Mouse (Mus musculus): ENCODE measurements around the gene Rps25. TPM values are rescaled to one million over a fixed set of nuclear protein-coding genes. Genes with fewer than 3 reads are reported as not detected.
"Not testable (repeated sequence)": the region's sequence is repeated elsewhere in the genome, so short reads cannot be mapped to it uniquely, and the experiment has no call there.

The Rps25 gene
- polyA plus RNA-seq, 1 experiment = 16.3 TPM

- H3K27me3 ChIP-seq (ENCODE audit: control insufficient read depth) = no peaks in the 10 kb centered on the region
- H3K36me3 ChIP-seq (ENCODE audit: control insufficient read depth) = peaks cover 60% of the 10 kb centered on the region
- peak overlapping the region; percentile 81 for H3K4me3 ChIP-seq (replicated peaks)
- TF ChIP-seq TAL1 (IDR thresholded peaks at IDR 0.05; ENCODE audit: low read length) (no peak), GATA1 (IDR thresholded peaks at IDR 0.05; ENCODE audit: low read length) (no peak)
- H3K9me3 ChIP-seq (ENCODE audit: control insufficient read depth, low read length) = no peaks in the 10 kb centered on the region
- peaks cover 43% of the 10 kb centered on the region for H3K4me1 ChIP-seq (ENCODE audit: control insufficient read depth)
These were observed 7.7 kb upstream of the Rps25 start for GRCm38 (mm10) chr9:44399114-44399794.

- TF ChIP-seq TAL1 (IDR thresholded peaks at IDR 0.05; ENCODE audit: low read length) (no peak), GATA1 (IDR thresholded peaks at IDR 0.05; ENCODE audit: low read length) (no peak)
- Histone ChIP-seq H3K4me3 (replicated peaks) (no peak overlapping the region), H3K9me3 (ENCODE audit: control insufficient read depth, low read length) (no peaks in the 10 kb centered on the region), H3K27me3 (ENCODE audit: control insufficient read depth) (no peaks in the 10 kb centered on the region), H3K4me1 (ENCODE audit: control insufficient read depth) (peaks cover 43% of the 10 kb centered on the region), H3K36me3 (ENCODE audit: control insufficient read depth) (peaks cover 65% of the 10 kb centered on the region)
These were observed 7.2 kb upstream of the Rps25 start for GRCm38 (mm10) chr9:44399795-44400114.

GRCm38 (mm10) chr9:44401081-44401480 is 5.9 kb upstream of the Rps25 start:
- Histone ChIP-seq H3K4me1 (ENCODE audit: control insufficient read depth) (peaks cover 47% of the 10 kb centered on the region), H3K4me3 (replicated peaks) (no peak overlapping the region)

GRCm38 (mm10) chr9:44405011-44405410 is 1.9 kb upstream of the Rps25 start:
- TF ChIP-seq GATA1 (IDR thresholded peaks at IDR 0.05; ENCODE audit: low read length) (no peak), TAL1 (IDR thresholded peaks at IDR 0.05; ENCODE audit: low read length) (no peak)
- Histone ChIP-seq H3K4me1 (ENCODE audit: control insufficient read depth) (peaks cover 35% of the 10 kb centered on the region), H3K36me3 (ENCODE audit: control insufficient read depth) (peaks cover 73% of the 10 kb centered on the region), H3K4me3 (replicated peaks) (no peak overlapping the region), H3K9me3 (ENCODE audit: control insufficient read depth, low read length) (no peaks in the 10 kb centered on the region), H3K27me3 (ENCODE audit: control insufficient read depth) (no peaks in the 10 kb centered on the region)

More at GRCm38 (mm10) chr9:44401081-44401480, 5.9 kb upstream of the Rps25 start:
- Histone ChIP-seq H3K27me3 (ENCODE audit: control insufficient read depth) (no peaks in the 10 kb centered on the region), H3K36me3 (ENCODE audit: control insufficient read depth) (peaks cover 75% of the 10 kb centered on the region), H3K9me3 (ENCODE audit: control insufficient read depth, low read length) (no peaks in the 10 kb centered on the region)
- TF ChIP-seq GATA1 (IDR thresholded peaks at IDR 0.05; ENCODE audit: low read length) = no peak
- TF ChIP-seq TAL1 (IDR thresholded peaks at IDR 0.05; ENCODE audit: low read length) = no peak

GRCm38 (mm10) chr9:44407752-44408097 is 786 bp downstream of the Rps25 start:
- Histone ChIP-seq H3K4me1 (ENCODE audit: control insufficient read depth) (peaks cover 54% of the 10 kb centered on the region), H3K9me3 (ENCODE audit: control insufficient read depth, low read length) (no peaks in the 10 kb centered on the region), H3K27me3 (ENCODE audit: control insufficient read depth) (no peaks in the 10 kb centered on the region), H3K36me3 (ENCODE audit: control insufficient read depth) (peaks cover 73% of the 10 kb centered on the region), H3K4me3 (replicated peaks) (peak overlapping the region; percentile 66)
- TF ChIP-seq TAL1 (IDR thresholded peaks at IDR 0.05; ENCODE audit: low read length) (no peak), GATA1 (IDR thresholded peaks at IDR 0.05; ENCODE audit: low read length) (no peak)

- H3K4me3 ChIP-seq (replicated peaks) = peak overlapping the region; percentile 66
- H3K4me1 ChIP-seq (ENCODE audit: control insufficient read depth) = peaks cover 61% of the 10 kb centered on the region
- H3K27me3 ChIP-seq (ENCODE audit: control insufficient read depth); H3K9me3 ChIP-seq (ENCODE audit: control insufficient read depth, low read length): not testable (repeated sequence)
- H3K36me3 ChIP-seq (ENCODE audit: control insufficient read depth) = peaks cover 74% of the 10 kb centered on the region
These were observed 1.8 kb downstream of the Rps25 start for GRCm38 (mm10) chr9:44408693-44409092.

GRCm38 (mm10) chr9:44410647-44411336 is 3.9 kb downstream of the Rps25 start:
- H3K4me3 ChIP-seq (replicated peaks) = no peak overlapping the region
- H3K4me1 ChIP-seq (ENCODE audit: control insufficient read depth) = peaks cover 57% of the 10 kb centered on the region
- TF ChIP-seq TAL1 (IDR thresholded peaks at IDR 0.05; ENCODE audit: low read length) (no peak), GATA1 (IDR thresholded peaks at IDR 0.05; ENCODE audit: low read length) (no peak)
- no peaks in the 10 kb centered on the region for H3K27me3 ChIP-seq (ENCODE audit: control insufficient read depth)
- peaks cover 70% of the 10 kb centered on the region for H3K36me3 ChIP-seq (ENCODE audit: control insufficient read depth)
- H3K9me3 ChIP-seq (ENCODE audit: control insufficient read depth, low read length) = no peaks in the 10 kb centered on the region

- peaks cover 79% of the 10 kb centered on the region for H3K36me3 ChIP-seq (ENCODE audit: control insufficient read depth)
- H3K4me3 ChIP-seq (replicated peaks) = no peak overlapping the region
- no peaks in the 10 kb centered on the region for H3K9me3 ChIP-seq (ENCODE audit: control insufficient read depth, low read length)
- peaks cover 58% of the 10 kb centered on the region for H3K4me1 ChIP-seq (ENCODE audit: control insufficient read depth)
- no peaks in the 10 kb centered on the region for H3K27me3 ChIP-seq (ENCODE audit: control insufficient read depth)
- TF ChIP-seq TAL1 (IDR thresholded peaks at IDR 0.05; ENCODE audit: low read length) (no peak), GATA1 (IDR thresholded peaks at IDR 0.05; ENCODE audit: low read length) (no peak)
These were observed 4.7 kb downstream of the Rps25 start for GRCm38 (mm10) chr9:44411601-44412130.

GRCm38 (mm10) chr9:44412306-44412705 is 5.4 kb downstream of the Rps25 start:
- Histone ChIP-seq H3K4me1 (ENCODE audit: control insufficient read depth) (peaks cover 61% of the 10 kb centered on the region), H3K9me3 (ENCODE audit: control insufficient read depth, low read length) (no peaks in the 10 kb centered on the region), H3K4me3 (replicated peaks) (no peak overlapping the region), H3K36me3 (ENCODE audit: control insufficient read depth) (peaks cover 79% of the 10 kb centered on the region), H3K27me3 (ENCODE audit: control insufficient read depth) (no peaks in the 10 kb centered on the region)
- TF ChIP-seq GATA1 (IDR thresholded peaks at IDR 0.05; ENCODE audit: low read length) (no peak), TAL1 (IDR thresholded peaks at IDR 0.05; ENCODE audit: low read length) (no peak)

Data from erythroblast, embryonic 14.5 days (primary cell).